Mouse (Mus musculus) layer of hippocampus, adult 2 months (tissue): ENCODE results near the gene Fbxl16. TPM values are rescaled to one million over a fixed set of nuclear protein-coding genes. Genes with fewer than 3 reads are reported as not detected.
"Not testable (repeated sequence)": the region's sequence is repeated elsewhere in the genome, so short reads cannot be mapped to it uniquely, and the experiment has no call there.

Source experiments
- DNase-seq, 2 experiments: peaks; one replicate each; pipeline ENCODE4 v3.0.0; 2022; ENCODE audit warnings: low spot score in 2 of 2
- H3K27ac ChIP-seq: fragments of 200-600 bp; 2 replicates; pipeline ENCODE4 v1.8.1; 2022
- H3K4me3 ChIP-seq: fragments of 200-600 bp; 2 replicates; pipeline ENCODE4 v1.8.1; 2022; ENCODE audit warnings: mild to moderate bottlenecking
- CTCF ChIP-seq: fragments of 200-600 bp; conservative IDR thresholded peaks from 2 replicates; pipeline ENCODE4 v1.8.1; 2022; ENCODE audit warnings: antibody characterized with exemption, mild to moderate bottlenecking, moderate library complexity
- total RNA-seq, 2 experiments: library from RNA; stranded (reverse); gene quantifications; 2 replicates each; pipeline ENCODE4 v1.2.3; 2021

The Fbxl16 gene
- total RNA-seq, 2 experiments from 2014 or later = 680 to 699 TPM

GRCm38 (mm10) chr17:25802825-25803517 lies 5.9 kb upstream of the Fbxl16 start:
- DNase-seq = peak; percentile 86 to 94
- Histone ChIP-seq H3K27ac (peak overlapping the region; percentile 99), H3K4me3 (peak overlapping the region; percentile 50)
- TF ChIP-seq CTCF = no peak

GRCm38 (mm10) chr17:25806507-25806906 lies 2.4 kb upstream of the Fbxl16 start:
- H3K27ac ChIP-seq = no peak overlapping the region
- H3K4me3 ChIP-seq = no peak overlapping the region
- DNase-seq = no peak
- no peak for TF ChIP-seq CTCF

GRCm38 (mm10) chr17:25807452-25807851 lies 1.4 kb upstream of the Fbxl16 start:
- H3K27ac ChIP-seq, DNase-seq, H3K4me3 ChIP-seq: not testable (repeated sequence)
- TF ChIP-seq CTCF = peak; percentile 61

GRCm38 (mm10) chr17:25808028-25808427 lies 857 bp upstream of the Fbxl16 start:
- DNase-seq = no peak
- no peak for TF ChIP-seq CTCF
- Histone ChIP-seq H3K27ac (peak overlapping the region; percentile 93; the same call in 1 of the 2 replicates), H3K4me3 (peak overlapping the region; percentile 89; the same call in 1 of the 2 replicates)

- no peak for TF ChIP-seq CTCF
Measured at GRCm38 (mm10) chr17:25809606-25810340, 888 bp downstream of the Fbxl16 start.

GRCm38 (mm10) chr17:25810890-25811289 lies 2.0 kb downstream of the Fbxl16 start:
- DNase-seq = no peak
- Histone ChIP-seq H3K27ac (peak overlapping the region; percentile 93), H3K4me3 (peak overlapping the region; percentile 89)
- TF ChIP-seq CTCF = no peak

More at GRCm38 (mm10) chr17:25809606-25810340, 888 bp downstream of the Fbxl16 start:
- no peak for DNase-seq
- Histone ChIP-seq H3K27ac (peak overlapping the region; percentile 93), H3K4me3 (peak overlapping the region; percentile 89)

GRCm38 (mm10) chr17:25813471-25813870 lies 4.6 kb downstream of the Fbxl16 start:
- Histone ChIP-seq H3K4me3 (peak overlapping the region; percentile 89), H3K27ac (peak overlapping the region; percentile 93)
- DNase-seq = peak; percentile 82 to 92
- peak; percentile 69 for TF ChIP-seq CTCF

GRCm38 (mm10) chr17:25817662-25818061 lies 8.8 kb downstream of the Fbxl16 start:
- no peak for TF ChIP-seq CTCF
- Histone ChIP-seq H3K4me3 (no peak overlapping the region), H3K27ac (no peak overlapping the region)
- DNase-seq = no peak

- Histone ChIP-seq H3K27ac (peak overlapping the region; percentile 14; the same call in 1 of the 2 replicates), H3K4me3 (no peak overlapping the region)
- no peak for TF ChIP-seq CTCF
- DNase-seq = no peak
Measured at GRCm38 (mm10) chr17:25818851-25819780, 10.2 kb downstream of the Fbxl16 start.

- peak; percentile 81 to 83 for DNase-seq
- no peak for TF ChIP-seq CTCF
Measured at GRCm38 (mm10) chr17:25823452-25823851, 14.6 kb downstream of the Fbxl16 start, which contains the start of gene Wdr24. TSS of gene Wdr24 (plus strand) at chr17:25823627.

GRCm38 (mm10) chr17:25824362-25825142 lies 15.7 kb downstream of the Fbxl16 start:
- no peak for TF ChIP-seq CTCF
- Histone ChIP-seq H3K27ac (peak overlapping the region; percentile 92; the same call in 1 of the 2 replicates), H3K4me3 (peak overlapping the region; percentile 61)
- no peak for DNase-seq

More at GRCm38 (mm10) chr17:25823452-25823851, 14.6 kb downstream of the Fbxl16 start, which contains the start of gene Wdr24:
- H3K27ac ChIP-seq = peak within 1 kb of the TSS; percentile 92
- H3K4me3 ChIP-seq = peak within 1 kb of the TSS; percentile 61
